Mouse (Mus musculus) liver, postnatal 0 days (tissue): Measurements from ENCODE around the gene Cdc27.

Experiments used
- CTCF ChIP-seq: sonication (generic); IDR thresholded peaks from 2 replicates; pipeline ENCODE4 v1.5.1; 2016; ENCODE audit warnings: antibody characterized with exemption, low read depth
- EP300 ChIP-seq: IDR thresholded peaks from 2 replicates; pipeline ENCODE4 v1.6.1; 2016; ENCODE audit warnings: antibody characterized with exemption, low read depth, mild to moderate bottlenecking

DNA sequence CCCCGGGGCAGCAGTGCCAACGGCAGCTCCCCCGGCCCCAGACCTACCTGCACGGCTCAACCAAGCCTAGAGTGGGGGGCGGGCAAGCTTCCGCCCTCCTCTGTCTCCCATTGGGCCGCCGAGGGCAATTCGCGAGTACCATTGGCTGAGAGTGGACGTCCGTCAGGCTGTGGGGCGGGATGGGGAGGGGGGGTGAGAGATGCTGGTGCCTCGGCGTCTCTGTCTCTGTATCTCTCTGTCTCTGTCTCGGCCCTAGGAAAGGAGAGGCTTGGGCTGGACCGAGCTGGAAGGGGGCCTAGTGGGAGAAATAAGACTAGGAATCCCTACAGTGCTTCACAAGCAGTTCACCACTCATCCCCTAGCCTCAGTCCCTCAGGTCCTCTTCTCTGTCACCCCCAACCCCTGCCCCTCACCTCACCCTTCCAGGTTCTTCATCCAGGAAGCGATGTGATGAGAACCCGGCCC is 81.0 kb downstream of the Cdc27 start:
- TF ChIP-seq CTCF (no peak), EP300 (no peak)
